Mouse (Mus musculus) monocyte, adult 2 months (primary cell): Measurements from ENCODE around the gene Klf16.
A peak's percentile ranks its signal among the peaks of the same experiment; 100 is the strongest.

Experiments
- DNase-seq, 2 experiments: peaks; one replicate each; pipeline ENCODE4 v3.0.0; 2022; ENCODE audit warnings: low spot score in 2 of 2, low read depth in 1 of 2

Klf16 gene

DNA sequence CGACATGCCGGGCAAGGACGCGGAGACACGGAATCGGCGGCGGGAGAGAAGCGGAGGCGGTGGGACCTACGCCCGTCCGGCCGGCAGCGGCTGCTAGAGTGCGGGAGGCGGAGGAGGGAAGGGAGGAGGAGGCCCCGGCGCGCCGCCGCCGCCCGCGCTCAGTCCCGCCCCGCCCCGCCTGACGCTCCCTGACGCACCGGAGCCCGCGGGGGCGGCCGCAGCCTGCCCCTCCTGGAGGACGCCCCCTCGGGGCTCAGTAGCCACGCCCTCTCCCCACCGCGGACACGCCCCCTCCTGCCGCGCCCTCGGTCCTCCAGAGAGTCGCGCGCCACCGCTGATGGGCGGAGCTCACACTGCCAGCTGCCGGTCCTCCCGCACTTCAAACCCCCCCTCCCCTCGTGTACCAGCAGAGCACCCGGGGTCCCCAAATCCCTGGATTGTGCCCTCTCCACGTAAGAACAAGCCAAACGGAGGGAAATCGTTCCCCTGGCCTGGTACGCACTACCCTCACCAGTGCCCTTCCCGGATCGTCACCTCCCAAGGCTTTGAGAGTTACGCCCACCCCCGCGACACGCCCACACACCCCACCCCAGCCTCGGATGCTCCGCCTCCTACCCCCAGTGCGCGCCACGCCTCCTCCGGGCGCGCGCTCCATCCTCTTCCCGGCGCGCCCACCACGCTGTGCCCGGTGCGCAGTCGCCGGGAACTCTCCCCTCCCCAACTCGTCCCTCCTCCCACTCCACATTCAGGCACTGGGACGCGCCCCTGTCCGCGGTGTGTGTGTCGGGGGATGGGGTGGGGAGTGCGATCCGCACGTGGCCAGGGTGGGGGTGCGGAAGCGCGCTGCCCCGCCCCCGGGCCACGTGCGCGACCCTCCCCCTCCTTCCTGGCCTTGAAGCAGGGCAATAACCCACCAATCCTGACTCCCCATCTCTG, at the start of gene Klf16:
Gene Klf16 (minus strand): TSS at position 127 of the 936 bp plus-strand sequence.
- DNase-seq = peak; percentile 89 to 98

GRCm38 (mm10) chr10:80625764-80626163, 48.6 kb upstream of the Klf16 start:
- DNase-seq = no peak

DNA sequence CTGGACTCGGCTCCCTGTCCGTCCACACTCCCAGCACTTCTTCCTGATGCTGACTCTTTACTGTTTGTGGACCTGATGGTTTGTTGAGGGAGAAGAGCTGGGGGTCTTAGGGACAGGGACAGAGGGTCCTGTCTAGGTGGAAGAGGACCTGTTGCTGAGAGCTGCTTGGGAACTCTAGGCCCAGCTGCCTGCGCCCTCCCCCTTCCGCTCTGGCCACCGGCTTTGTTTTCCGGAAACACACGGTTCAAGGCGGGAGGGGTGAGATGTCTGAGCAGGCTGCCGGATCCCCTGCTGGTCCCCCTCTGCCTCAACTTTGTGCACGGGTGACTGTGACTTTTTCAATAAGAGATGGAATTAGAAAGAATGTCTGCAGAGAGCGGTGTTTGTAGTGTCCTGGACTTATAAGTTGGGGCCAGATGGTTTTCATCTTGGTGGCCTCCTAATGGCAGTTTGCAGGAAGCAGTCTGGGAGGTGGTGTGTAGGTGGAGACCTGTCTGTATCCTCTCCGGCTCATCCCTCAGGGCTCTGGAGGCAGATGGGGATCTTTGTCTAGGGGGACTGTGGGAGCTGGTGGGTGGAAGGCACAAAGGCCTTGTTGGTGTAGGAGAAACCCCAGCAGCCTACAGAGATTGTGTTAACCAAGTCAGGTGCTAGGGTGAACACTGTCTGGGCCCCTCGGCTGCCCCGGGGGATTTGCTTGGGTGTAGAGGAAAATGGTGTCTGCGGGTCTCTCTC, 46.5 kb upstream of the Klf16 start:
- DNase-seq = peak in 1 of 2 experiments; percentile 48

DNA sequence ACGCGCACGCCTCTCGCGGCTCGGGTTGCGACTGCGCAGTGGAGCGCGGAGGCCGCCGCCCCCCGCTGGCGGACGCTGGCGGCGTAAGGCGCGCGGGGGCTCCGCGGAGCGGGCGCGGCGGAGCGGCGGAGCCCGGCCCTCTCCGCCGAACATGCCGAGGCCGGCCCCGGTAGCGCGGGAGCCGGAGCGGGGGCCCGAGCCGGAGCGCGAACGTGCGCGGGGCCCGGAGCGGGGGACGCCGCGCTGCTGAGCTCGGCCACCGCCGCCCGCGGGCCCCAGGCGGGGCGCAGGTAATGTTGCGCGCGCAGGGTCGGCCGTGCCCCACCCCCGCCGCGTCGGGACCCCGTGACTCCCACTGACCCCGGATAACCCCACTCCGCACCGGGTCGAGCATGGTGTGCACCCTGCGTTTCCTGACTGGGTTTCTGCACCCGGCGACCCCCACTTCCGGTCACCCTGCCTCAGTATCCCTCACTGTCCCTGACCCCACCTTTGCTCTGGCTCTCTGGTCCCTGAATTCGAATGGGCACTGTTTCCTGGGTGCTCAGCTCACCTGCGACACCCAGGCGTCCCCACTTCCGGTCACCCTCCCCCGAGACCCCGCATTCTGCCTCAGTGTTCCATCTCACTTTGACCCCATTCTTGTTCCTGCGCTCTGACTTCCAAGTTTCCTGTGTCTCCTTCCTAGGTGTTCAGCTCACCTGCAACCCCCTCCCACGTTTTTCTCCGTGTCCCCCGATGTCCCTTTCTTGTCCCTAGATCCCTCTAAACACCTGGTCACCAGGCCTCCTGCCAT, 45.7 kb upstream of the Klf16 start, which contains the start of gene Csnk1g2:
Gene Csnk1g2 (plus strand): TSS at position 178 of the 796 bp plus-strand sequence.
- DNase-seq = peak in 1 of 2 experiments; percentile 18

- DNase-seq = peak; percentile 97 to 100
These were observed 45.0 kb upstream of the Klf16 start for GRCm38 (mm10) chr10:80621940-80622660.

GRCm38 (mm10) chr10:80621690-80621939, 44.5 kb upstream of the Klf16 start:
- no peak for DNase-seq

DNA sequence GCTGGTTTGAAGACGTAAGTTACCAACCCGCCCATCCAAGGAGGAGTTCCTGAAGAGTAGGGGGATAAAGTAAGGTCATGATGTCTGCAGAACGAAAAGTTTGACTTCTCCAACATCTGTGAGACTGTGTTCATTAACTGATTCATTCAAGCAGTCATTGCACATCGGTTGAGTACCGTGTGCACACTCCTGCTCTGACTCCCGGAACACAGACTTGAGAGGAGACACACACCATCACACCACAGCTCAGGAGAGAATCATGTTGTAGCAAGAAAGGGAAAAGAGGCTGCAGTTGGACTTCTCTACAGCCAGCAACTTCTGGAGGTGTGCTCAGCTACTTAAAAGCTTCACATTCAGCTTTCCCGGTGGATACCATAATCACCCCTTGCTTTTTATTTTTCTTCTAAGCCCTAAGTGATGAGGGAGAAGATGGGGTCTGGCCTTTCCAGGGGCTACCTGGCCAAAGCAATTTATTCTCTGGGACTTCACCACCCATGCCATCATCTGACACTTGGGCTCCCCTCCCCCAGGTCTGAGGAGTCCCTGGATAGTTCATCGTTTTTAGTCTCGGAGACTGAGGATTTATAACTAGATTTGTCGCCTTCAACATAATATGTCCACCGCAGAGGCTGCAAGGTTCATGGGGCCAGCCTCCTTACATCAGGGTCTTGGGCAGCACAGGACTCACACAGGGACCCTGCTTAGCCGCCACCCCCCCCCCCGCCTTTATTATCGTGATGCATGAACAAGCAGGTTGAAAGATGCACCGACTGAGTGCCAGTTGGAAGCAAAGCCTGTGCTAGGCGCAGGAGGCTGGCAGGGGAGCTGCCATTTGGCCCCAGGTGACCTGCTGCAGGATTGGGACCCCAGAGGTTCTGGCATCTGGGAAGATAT, 43.9 kb upstream of the Klf16 start:
- DNase-seq = no peak

GRCm38 (mm10) chr10:80620365-80620764, 43.2 kb upstream of the Klf16 start:
- DNase-seq = no peak

DNA sequence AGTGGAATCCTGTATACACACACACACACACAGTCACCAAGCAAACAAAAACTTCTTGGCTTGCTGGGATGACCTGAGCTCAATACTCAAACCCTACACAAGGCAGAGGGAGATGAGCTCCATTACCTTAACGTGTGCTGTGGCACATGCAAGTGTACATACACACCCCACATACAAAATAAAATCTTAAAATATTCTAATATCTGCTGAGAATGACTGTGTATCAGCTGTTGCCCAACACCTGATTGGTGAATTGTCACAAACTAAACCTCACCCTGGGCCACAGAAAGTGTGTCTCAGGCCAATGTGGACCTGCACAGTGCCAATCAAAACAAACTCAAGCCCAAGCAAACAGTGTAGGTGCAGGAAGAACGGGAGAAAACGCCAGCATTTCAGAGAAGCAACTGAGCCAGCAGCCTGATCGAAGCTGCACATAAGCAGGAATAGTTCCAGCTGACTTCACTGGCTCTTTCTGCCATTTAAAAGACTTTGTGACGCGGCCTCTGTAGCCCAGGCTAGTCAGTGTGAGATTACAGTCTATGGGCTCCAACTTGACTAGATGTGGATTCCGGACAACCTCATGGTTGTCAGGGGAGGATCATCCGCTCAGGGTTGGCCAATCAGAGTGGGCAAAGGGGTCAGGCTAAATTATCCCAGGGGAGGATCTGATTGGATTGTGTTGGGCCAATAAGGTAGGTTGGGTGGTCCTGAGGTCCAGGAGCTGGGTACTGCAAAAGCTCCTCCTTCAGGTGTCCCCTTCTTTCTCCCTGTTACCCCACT, 42.5 kb upstream of the Klf16 start:
- DNase-seq = no peak

GRCm38 (mm10) chr10:80618181-80618580, 41.1 kb upstream of the Klf16 start:
- DNase-seq = no peak

- no peak for DNase-seq
These were observed 37.2 kb upstream of the Klf16 start for GRCm38 (mm10) chr10:80614351-80614750.

DNA sequence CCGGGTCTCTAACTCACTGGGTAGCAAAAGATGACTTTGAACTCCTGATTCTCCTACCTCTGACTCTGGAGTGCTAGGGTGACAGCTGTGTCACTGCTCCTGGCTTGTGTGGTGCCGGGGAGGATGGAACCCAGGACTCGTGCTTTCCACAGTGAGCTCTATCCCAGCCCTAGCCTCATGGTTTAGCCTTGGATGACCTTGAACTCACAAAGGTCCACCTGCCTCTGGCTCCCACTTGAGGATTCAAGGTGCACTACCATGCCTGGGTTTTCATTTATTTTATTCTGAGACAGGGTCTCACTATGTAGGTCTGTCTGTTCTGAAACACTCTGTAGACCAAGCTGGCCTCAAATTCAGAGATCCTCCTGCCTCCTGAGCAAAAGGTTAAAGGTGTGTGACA, 36.7 kb upstream of the Klf16 start:
- no peak for DNase-seq

DNA sequence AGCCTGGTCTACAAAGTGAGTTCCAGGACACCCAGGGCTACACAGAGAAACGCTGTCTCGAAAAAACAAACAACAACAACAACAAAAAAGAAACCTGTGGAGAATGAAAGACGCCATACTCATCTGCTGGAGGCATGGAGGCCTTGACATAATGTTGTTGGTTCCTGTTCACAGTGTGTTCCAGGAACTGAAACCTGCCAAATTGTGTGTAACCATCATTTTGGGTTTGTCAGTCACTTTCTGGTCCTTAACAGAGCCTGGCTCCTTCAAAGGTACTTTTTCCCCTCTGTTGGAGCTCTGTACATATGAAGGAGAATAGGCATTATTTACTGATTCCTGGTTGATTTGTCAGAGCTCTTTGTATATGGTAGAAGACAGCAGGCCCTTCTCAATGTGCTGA, 34.8 kb upstream of the Klf16 start:
- DNase-seq = no peak

DNA sequence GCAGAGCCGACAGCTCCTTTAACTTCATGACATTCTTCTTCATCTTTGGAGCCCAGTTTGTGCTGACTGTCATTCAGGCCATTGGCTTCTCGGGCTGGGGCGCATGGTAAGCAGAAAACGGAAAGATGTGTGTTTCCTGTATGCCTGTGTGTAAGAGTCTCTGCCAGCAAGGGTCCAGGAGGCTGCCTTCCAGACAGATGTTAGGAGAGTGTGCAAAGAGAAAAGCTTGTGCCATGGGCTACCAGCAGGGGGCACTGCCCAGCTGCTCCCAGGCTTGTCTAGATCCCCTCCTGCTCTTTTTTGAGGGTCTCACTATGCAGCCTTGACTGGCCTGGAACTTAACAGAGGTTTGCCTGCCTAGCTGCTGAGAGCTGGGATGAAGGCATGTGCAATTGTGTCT, 33.9 kb upstream of the Klf16 start:
- DNase-seq = no peak

DNA sequence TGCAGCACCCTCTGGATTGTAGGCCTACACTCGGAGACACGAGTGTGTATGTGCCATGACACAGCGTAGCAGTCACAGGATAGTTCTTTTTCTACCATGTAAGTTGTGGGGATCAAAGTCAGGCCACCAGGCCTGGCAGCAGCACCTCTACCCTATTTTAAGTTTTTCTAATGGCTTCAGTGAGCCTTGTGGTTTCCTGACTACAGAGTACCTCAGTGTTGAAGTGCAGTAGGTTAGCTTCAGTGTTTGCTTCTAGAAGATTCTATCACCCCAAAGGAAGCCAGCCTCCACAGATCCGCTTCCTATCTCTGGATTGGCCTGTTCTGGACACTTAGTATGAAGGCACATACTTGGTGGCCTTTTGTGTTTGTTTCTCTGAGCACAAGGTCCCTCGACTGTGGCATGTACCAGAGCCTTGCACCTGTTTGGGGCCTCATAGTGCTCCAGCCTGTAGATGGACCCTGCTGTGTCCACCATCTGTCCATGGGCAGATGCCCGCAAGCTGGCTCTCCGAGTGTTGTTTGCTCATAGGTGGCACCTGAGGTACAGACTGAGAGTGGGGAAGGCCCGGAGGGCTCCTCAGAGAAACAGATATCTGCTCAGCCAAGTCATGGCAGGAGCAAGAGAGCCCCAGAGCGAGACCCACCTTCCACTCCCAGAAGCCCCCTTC, 33.1 kb upstream of the Klf16 start:
- DNase-seq = no peak

DNA sequence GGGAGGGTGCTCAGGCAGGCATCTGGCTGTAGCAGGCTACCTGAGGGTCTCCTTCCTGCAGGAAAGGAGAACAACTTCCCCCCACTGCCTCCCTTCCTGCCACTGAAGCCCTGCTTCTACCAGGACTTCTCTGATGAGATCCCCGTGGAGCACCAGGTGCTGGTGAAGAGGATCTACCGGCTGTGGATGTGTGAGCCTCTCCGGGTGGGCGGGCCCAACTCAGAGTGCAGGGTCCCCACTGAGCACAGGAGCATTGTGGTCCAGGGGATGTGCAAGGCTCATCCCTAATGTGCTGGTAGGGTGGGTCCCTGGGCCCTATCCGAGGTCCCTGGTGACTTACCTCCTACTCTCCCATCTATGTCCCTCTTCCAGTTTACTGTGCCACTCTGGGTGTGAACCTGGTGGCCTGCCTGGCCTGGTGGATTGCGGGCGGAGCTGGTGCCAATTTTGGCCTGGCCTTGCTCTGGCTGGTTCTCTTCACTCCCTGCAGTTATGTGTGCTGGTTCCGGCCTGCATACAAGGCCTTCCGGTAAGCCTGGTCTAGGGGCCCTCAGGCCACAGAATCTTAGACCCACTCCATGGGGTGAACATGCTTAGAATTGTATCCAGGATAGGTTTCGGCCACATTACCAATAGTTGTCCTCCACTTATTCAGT, 32.3 kb upstream of the Klf16 start:
- no peak for DNase-seq

DNA sequence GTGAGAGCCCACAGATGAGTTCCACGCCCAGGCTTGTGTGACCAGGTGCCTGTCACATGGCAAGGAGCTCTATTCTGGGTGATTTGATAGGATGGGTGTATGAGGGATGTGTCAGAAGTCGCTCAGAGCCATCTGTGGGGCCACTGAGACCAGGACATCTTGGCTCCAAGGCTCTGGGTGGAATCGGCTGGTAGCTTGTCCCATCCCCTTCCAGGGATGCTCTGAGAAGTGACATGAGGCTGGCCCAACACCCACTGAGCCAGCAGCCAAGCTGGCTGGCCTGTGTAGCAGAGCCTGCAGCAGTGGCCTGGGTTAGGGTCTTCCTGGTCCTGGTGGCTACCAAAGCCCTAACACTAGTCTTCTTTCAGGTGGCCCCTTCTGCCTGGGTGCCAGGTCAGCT, 31.3 kb upstream of the Klf16 start:
- no peak for DNase-seq

GRCm38 (mm10) chr10:80606737-80607350, 29.7 kb upstream of the Klf16 start:
- no peak for DNase-seq
